Mouse (Mus musculus) embryo, embryonic 10.5 days (tissue): ENCODE data around the gene Srp9.
A peak's percentile ranks its signal among the peaks of the same experiment; 100 is the strongest.

ENCODE experiments used
- DNase-seq: peaks from one replicate; pipeline ENCODE4 v3.0.0-alpha.2; 2015; ENCODE audit warnings: low spot score

Gene Srp9

GRCm38 (mm10) chr1:182107251-182107650, 17.3 kb upstream of the Srp9 start:
- no peak for DNase-seq

GRCm38 (mm10) chr1:182108397-182109099, 16.0 kb upstream of the Srp9 start:
- no peak for DNase-seq

- no peak for DNase-seq
Measured at GRCm38 (mm10) chr1:182110185-182110584, 14.4 kb upstream of the Srp9 start.

- DNase-seq: no peak
Measured at GRCm38 (mm10) chr1:182110708-182111385, 13.7 kb upstream of the Srp9 start.

- DNase-seq: no peak
Measured at GRCm38 (mm10) chr1:182111386-182112317, 12.9 kb upstream of the Srp9 start.

- no peak for DNase-seq
Measured at GRCm38 (mm10) chr1:182112385-182112784, 12.2 kb upstream of the Srp9 start.

- DNase-seq: no peak
Measured at GRCm38 (mm10) chr1:182113131-182113530, 11.4 kb upstream of the Srp9 start.

- DNase-seq: peak; percentile 70
Measured at GRCm38 (mm10) chr1:182113587-182114500, 10.7 kb upstream of the Srp9 start.

- DNase-seq: peak; percentile 70
Measured at GRCm38 (mm10) chr1:182115197-182115596, 9.3 kb upstream of the Srp9 start.

- peak; percentile 70 for DNase-seq
Measured at GRCm38 (mm10) chr1:182115651-182116408, 8.7 kb upstream of the Srp9 start.

GRCm38 (mm10) chr1:182122413-182122812, 2.1 kb upstream of the Srp9 start:
- DNase-seq: no peak

- peak; percentile 92 for DNase-seq
Measured at GRCm38 (mm10) chr1:182124924-182125368, 409 bp downstream of the Srp9 start.

GRCm38 (mm10) chr1:182130830-182131229, 6.3 kb downstream of the Srp9 start:
- no peak for DNase-seq

- DNase-seq: peak; percentile 46
Measured at GRCm38 (mm10) chr1:182137204-182138125, 12.9 kb downstream of the Srp9 start.

GRCm38 (mm10) chr1:182138172-182138571, 13.6 kb downstream of the Srp9 start:
- no peak for DNase-seq

- no peak for DNase-seq
Measured at GRCm38 (mm10) chr1:182139937-182140336, 15.4 kb downstream of the Srp9 start.

GRCm38 (mm10) chr1:182140370-182140769, 15.8 kb downstream of the Srp9 start:
- DNase-seq: peak; percentile 90

GRCm38 (mm10) chr1:182142725-182143124, 18.2 kb downstream of the Srp9 start:
- no peak for DNase-seq

- no peak for DNase-seq
Measured at GRCm38 (mm10) chr1:182143288-182143687, 18.8 kb downstream of the Srp9 start.
